Mouse (Mus musculus): ENCODE measurements around the gene Mtch2. TPM values are rescaled to one million over a fixed set of nuclear protein-coding genes. Genes with fewer than 3 reads are reported as not detected.

The Mtch2 gene
- total and polyA plus RNA-seq, 2 experiments from 2014 or later = 106 to 222 TPM

DNA sequence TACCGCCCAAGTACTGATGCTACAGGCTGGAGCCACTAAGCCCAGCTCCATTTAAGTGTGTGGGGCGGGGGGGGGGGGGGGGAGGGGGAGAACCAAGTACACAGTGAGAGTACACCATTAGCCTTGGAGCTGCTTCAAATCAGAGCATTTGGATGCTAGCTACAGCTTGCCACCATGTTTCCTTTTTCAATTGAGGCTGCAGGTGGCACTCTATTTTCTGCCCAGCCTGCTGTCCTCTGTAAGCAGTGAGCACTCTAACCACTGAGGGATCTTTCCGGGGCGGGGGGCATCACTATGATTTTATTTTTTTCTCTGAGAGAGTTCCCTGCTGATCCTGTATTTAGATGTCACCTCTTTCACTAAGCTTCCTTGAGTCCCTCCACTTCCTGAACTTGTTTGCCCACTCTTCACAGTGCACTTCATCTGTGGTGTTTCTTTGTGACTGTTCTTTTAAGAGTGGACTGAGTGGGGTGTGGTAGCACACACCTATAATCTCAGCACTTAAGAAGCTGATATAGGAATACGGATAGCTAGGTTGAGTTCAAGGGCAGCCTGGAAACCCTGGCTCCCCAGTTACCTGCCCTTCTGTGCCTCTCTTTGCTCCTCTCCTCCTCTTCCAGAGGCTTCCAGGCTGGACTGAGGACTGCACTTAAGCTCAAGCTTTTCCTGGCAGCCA, 30.8 kb downstream of the Mtch2 start:
- no peak overlapping the region for H3K27ac ChIP-seq (ENCODE audit: low read depth, low read length)
- TF ChIP-seq CTCF (IDR thresholded peaks at IDR 0.05; ENCODE audit: low read depth) = no peak
- H3K4me1 ChIP-seq (ENCODE audit: insufficient read depth) = no peaks in the 10 kb centered on the region
- H3K4me2 ChIP-seq (ENCODE audit: low read depth) = no peak overlapping the region
- H3K4me3 ChIP-seq (ENCODE audit: low read depth, low read length) = no peak overlapping the region
- WGBS = 61% methylated on average over 5 of the region's 5 CpGs
- H3K9me3 ChIP-seq (ENCODE audit: low read length) = no peaks in the 10 kb centered on the region
- H3K27me3 ChIP-seq (ENCODE audit: insufficient read depth, low read length) = no peaks in the 10 kb centered on the region
- DNase-seq (no peak), ATAC-seq (peak; percentile 12; the same call in 1 of the 2 replicates)
- H3K9ac ChIP-seq = no peak overlapping the region
- no peaks in the 10 kb centered on the region for H3K36me3 ChIP-seq (ENCODE audit: insufficient read depth)

DNA sequence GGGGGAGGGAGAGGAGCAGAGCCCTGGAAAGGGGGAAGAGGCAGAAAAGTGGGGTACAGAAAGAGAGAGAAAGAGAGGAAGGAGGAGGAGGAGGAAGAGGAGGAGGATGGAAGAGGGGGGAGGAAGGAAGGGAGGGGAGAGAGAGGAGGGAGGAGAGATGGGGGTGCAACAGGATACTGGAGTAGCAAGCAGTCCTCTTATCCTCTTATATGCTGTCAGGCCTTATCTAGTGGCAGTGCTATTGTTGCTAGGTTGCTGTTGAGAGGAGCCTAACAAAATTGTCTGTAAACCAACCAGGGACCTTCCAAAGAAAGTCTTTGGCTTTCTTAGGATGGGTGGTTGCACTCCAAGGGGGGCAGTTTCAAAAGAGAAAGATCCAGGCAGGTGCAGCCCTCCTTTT, 32.5 kb downstream of the Mtch2 start:
- H3K36me3 ChIP-seq (ENCODE audit: insufficient read depth) = no peaks in the 10 kb centered on the region
- no peak for DNase-seq
- H3K9me3 ChIP-seq (ENCODE audit: low read length) = no peaks in the 10 kb centered on the region
- no peak overlapping the region for H3K9ac ChIP-seq
- H3K27me3 ChIP-seq (ENCODE audit: insufficient read depth, low read length) = no peaks in the 10 kb centered on the region
- H3K4me1 ChIP-seq (ENCODE audit: insufficient read depth) = no peaks in the 10 kb centered on the region
- TF ChIP-seq CTCF (IDR thresholded peaks at IDR 0.05; ENCODE audit: low read depth) = no peak
- no peak overlapping the region for H3K27ac ChIP-seq (ENCODE audit: low read depth, low read length)
- H3K4me3 ChIP-seq (ENCODE audit: low read depth, low read length) = no peak overlapping the region
- no peak overlapping the region for H3K4me2 ChIP-seq (ENCODE audit: low read depth)
- no peak for ATAC-seq

DNA sequence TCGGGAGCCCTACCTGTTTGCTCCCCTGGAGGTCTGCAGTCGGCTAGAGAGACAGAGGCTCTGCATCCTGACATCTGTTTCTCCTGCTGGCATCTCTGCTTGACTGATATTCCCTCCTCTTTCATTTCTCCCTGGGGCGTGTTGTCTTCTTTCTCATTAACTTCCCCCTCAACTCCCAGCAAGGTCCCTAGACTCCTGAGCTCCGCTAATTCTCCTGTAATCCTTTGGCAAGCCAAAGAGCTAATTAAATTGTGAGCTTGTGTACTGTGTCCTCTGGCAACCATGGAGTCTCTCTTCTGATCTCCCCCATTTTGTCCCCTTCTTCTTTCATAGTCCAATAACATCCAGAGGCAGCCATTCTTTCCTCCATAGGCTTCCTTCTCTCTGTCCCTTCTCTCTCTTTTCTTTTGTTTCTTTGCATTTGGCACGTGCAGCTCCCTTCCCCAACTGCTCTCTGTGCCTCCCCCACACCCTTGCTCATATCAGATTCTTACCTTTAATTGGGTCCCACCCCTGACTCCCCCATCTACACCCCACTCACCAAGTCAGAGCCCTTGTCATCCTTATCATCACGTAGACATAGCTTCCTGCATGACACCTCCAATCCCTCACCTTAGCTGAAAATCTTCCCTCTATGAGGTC, 33.3 kb downstream of the Mtch2 start:
- Histone ChIP-seq H3K27me3 (ENCODE audit: insufficient read depth, low read length) (no peaks in the 10 kb centered on the region), H3K9ac (no peak overlapping the region), H3K9me3 (ENCODE audit: low read length) (no peaks in the 10 kb centered on the region), H3K27ac (ENCODE audit: low read depth, low read length) (no peak overlapping the region), H3K4me2 (ENCODE audit: low read depth) (no peak overlapping the region), H3K36me3 (ENCODE audit: insufficient read depth) (no peaks in the 10 kb centered on the region), H3K4me1 (ENCODE audit: insufficient read depth) (no peaks in the 10 kb centered on the region), H3K4me3 (ENCODE audit: low read depth, low read length) (no peak overlapping the region)
- WGBS = 9% methylated on average over 6 of the region's 6 CpGs
- no peak for TF ChIP-seq CTCF (IDR thresholded peaks at IDR 0.05; ENCODE audit: low read depth)
- DNase-seq (no peak), ATAC-seq (no peak)

DNA sequence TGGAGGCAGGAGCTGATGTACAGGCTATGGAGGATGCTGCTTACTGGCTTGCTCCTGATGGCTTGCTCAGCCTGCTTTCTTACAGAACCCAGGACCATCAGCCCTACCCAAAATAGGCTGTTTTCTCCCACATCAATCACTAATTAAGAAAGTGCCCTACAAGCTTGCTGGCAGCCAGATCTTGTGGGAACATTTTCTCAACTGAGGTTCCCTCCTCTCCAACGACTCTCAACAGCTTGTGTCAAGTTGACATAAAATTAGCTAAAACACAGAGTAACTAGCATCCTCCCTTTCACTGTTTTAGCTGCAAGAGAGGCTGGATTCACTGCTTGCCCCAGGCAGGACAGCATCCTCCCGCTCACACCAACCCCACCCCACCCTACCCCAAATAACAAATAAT, 34.9 kb downstream of the Mtch2 start:
- H3K4me1 ChIP-seq (ENCODE audit: insufficient read depth) = peaks cover 3% of the 10 kb centered on the region; the same call in 1 of the 2 replicates
- no peaks in the 10 kb centered on the region for H3K27me3 ChIP-seq (ENCODE audit: insufficient read depth, low read length)
- no peaks in the 10 kb centered on the region for H3K36me3 ChIP-seq (ENCODE audit: insufficient read depth)
- no peak for ATAC-seq
- no peak overlapping the region for H3K4me3 ChIP-seq (ENCODE audit: low read depth, low read length)
- H3K9ac ChIP-seq = no peak overlapping the region
- no peak for DNase-seq
- no peak overlapping the region for H3K4me2 ChIP-seq (ENCODE audit: low read depth)
- WGBS = 70% methylated on average over 2 of the region's 2 CpGs
- H3K9me3 ChIP-seq (ENCODE audit: low read length) = no peaks in the 10 kb centered on the region
- no peak overlapping the region for H3K27ac ChIP-seq (ENCODE audit: low read depth, low read length)
- TF ChIP-seq CTCF (IDR thresholded peaks at IDR 0.05; ENCODE audit: low read depth) = no peak

DNA sequence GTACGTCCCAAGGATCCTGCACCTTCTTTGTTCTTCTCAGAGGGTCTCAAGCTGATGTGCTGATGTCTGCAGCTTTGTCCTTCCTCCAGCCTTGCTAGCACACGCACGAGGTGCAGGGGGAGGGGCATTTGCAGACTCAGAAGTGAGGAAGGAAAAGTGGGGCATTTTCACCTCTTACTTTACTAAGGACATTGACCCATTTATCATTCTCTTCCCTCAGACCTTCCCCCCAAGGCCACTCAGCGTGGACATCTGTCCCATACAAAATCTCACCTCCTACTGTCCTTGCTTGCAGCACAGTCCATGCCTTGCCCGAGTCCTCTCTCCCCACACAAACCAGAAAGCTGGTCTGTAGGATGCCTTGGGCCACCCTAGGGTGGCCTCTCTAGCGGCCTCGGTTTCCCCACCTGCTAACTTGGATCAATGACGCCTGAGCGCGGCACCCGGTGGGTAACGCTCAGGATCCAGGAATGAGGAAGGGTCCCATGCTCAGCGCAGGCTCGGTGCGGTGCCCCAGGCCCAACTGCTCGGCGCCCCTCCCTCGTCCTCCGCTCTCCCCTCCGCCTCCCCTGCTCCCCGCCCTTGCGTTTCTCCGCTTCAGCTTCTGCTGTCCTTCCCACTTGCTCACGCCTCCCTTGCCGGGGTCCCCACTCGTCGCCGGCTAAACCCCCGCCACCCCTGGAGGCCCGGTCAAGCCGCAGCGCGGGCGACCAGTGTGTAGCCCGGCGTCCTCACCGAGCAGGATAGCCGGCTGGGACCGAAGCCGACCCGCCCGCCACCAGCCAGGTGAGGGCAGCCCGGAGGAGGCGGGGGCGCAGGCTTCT, 38.5 kb downstream of the Mtch2 start, which contains the start of gene C1qtnf4:
TSS of gene C1qtnf4 (plus strand) at position 643 of the 824 bp plus-strand sequence.
- Histone ChIP-seq H3K9me3 (ENCODE audit: low read length) (no peaks in the 10 kb centered on the region), H3K36me3 (ENCODE audit: insufficient read depth) (no peaks in the 10 kb centered on the region), H3K9ac (peak within 1 kb of the TSS; percentile 94), H3K27me3 (ENCODE audit: insufficient read depth, low read length) (peaks cover 3% of the 10 kb centered on the region; the same call in 1 of the 2 replicates), H3K4me3 (ENCODE audit: low read depth, low read length) (peak within 1 kb of the TSS; percentile 72), H3K4me2 (ENCODE audit: low read depth) (peak within 1 kb of the TSS; percentile 79), H3K4me1 (ENCODE audit: insufficient read depth) (peaks cover 22% of the 10 kb centered on the region), H3K27ac (ENCODE audit: low read depth, low read length) (peak within 1 kb of the TSS; percentile 94)
- ATAC-seq = peak; percentile 83
- no peak for TF ChIP-seq CTCF (IDR thresholded peaks at IDR 0.05; ENCODE audit: low read depth)
- 2% methylated on average over 44 of the region's 45 CpGs for WGBS
- DNase-seq = peak; percentile 84

DNA sequence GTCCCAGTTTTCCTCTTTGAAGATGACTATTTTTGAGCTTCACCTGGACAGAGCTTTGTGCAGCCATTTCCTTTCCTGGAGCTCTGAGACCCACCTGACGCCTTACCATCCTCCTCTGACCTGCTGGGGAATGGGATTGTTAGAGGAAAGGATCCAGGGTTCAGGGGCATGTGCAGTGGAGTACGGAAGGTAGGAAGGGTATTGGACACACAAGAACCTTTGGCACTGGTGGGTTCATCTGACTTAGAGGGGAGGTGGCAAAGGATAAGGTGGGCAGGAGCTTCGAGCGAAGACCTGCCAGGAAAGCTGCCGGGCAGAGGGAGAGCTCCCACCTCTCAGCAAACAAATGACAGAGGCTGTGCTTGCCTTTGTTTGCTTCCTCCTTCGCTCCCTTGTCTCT, 39.5 kb downstream of the Mtch2 start:
- 23% methylated on average over 6 of the region's 6 CpGs for whole genome bisulfite sequencing
- Histone ChIP-seq H3K27me3 (ENCODE audit: insufficient read depth, low read length) (peaks cover 3% of the 10 kb centered on the region; the same call in 1 of the 2 replicates), H3K9me3 (ENCODE audit: low read length) (no peaks in the 10 kb centered on the region), H3K4me3 (ENCODE audit: low read depth, low read length) (peak overlapping the region; percentile 72), H3K36me3 (ENCODE audit: insufficient read depth) (no peaks in the 10 kb centered on the region), H3K4me2 (ENCODE audit: low read depth) (peak overlapping the region; percentile 79), H3K27ac (ENCODE audit: low read depth, low read length) (peak overlapping the region; percentile 94), H3K9ac (peak overlapping the region; percentile 94), H3K4me1 (ENCODE audit: insufficient read depth) (peaks cover 25% of the 10 kb centered on the region)
- peak; percentile 62 for DNase-seq
- no peak for ATAC-seq
- TF ChIP-seq CTCF (IDR thresholded peaks at IDR 0.05; ENCODE audit: low read depth) = no peak

Measured in forebrain, postnatal 0 days (tissue).